Comparison of ENCODE assay signal across 8 mouse cellular contexts in the genomic region with DNA sequence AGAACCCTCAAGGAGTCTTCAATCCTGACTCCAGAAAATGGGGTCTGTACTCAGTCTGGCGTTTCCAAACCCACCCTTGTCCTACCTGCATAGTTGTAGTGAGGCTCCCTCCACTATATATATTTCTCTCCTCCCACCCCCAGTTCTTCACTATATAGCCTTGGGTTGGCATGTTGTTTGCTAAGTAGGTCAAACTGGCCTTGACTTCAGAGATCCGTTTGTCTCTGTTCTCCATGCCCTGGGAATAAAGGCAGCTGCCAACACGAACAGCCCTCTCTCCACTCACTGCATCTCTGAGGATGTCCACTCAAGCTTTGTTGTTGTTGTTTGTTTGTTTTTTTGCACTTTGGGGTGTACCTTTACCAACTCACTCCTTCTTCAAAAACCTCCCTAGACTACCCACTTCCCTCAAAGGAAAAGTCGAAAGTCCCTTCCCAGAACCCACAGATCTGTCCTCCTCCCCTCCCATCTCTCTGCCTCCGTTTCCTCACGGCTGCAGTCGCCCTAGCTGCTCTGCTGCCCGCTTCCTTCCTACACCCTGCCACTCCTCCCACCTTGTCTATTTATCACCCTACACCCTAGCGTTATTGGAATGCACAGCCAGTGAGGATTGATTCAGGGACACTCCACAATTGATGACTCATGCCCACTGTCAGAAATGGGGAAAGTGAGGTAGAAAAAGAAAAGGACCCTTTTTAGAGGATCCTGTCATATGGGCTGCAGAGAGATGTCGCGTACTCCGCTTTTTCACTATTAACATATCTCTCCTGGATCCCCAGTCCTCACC. TPM values are rescaled to one million over a fixed set of nuclear protein-coding genes. Genes with fewer than 3 reads are reported as not detected.
DNase-seq lines count a peak whose midpoint lies in the region; ATAC-seq and TF ChIP-seq lines count a peak whose summit lies in the region.

No protein-coding gene starts in this region.

- peaks cover under 1% of the 10 kb centered on the region for H3K4me1 ChIP-seq in cerebellum, adult 2 months (ENCODE audit: control insufficient read depth, insufficient read depth, low read length)
- H3K4me1 ChIP-seq in thymus, adult 2 months (replicated peaks; ENCODE audit: control insufficient read depth, insufficient read depth, low read length), result peaks cover 15% of the 10 kb centered on the region
- H3K4me1 ChIP-seq in limb, embryonic 13.5 days, result peaks cover 35% of the 10 kb centered on the region
- H3K4me1 ChIP-seq in small intestine, adult 2 months (ENCODE audit: control insufficient read depth, insufficient read depth, insufficient read length, low read length), result peaks cover 7% of the 10 kb centered on the region; the same call in 1 of the 2 replicates

- TF ChIP-seq CTCF in cerebellum, adult 2 months (IDR thresholded peaks at IDR 0.05; ENCODE audit: borderline replicate concordance, insufficient read depth, low read depth, low read length), result no peak
- TF ChIP-seq CTCF in thymus, adult 2 months (IDR thresholded peaks at IDR 0.05; ENCODE audit: borderline replicate concordance, control insufficient read depth, extremely low read depth, insufficient read depth, low read length, poor library complexity), result no peak
- no peak for TF ChIP-seq CTCF in small intestine, adult 2 months (IDR thresholded peaks at IDR 0.05; ENCODE audit: extremely low read depth, insufficient read length, insufficient replicate concordance, low read depth, low read length)

- ATAC-seq in limb, embryonic 13.5 days (ENCODE audit: low FRiP score, low read depth), result no peak

- peak overlapping the region; percentile 95 for H3K4me3 ChIP-seq in cerebellum, adult 2 months (replicated peaks; ENCODE audit: insufficient read depth, low read depth, low read length)
- peak overlapping the region; percentile 73 for H3K4me3 ChIP-seq in thymus, adult 2 months (ENCODE audit: control insufficient read depth, insufficient read depth, low read length)
- H3K4me3 ChIP-seq in limb, embryonic 13.5 days, result peak overlapping the region; percentile 68
- peak overlapping the region; percentile 69 for H3K4me3 ChIP-seq in small intestine, adult 2 months (ENCODE audit: low read depth, low read length)

- peak overlapping the region; percentile 96 for H3K4me2 ChIP-seq in limb, embryonic 13.5 days (replicated peaks)

- peaks cover 19% of the 10 kb centered on the region for H3K36me3 ChIP-seq in thymus, adult 2 months (ENCODE audit: control insufficient read depth, insufficient read depth, low read length)
- H3K36me3 ChIP-seq in limb, embryonic 13.5 days, result peaks cover 36% of the 10 kb centered on the region
- H3K36me3 ChIP-seq in small intestine, adult 2 months (ENCODE audit: control insufficient read depth, insufficient read depth, low read length), result peaks cover 23% of the 10 kb centered on the region

- H3K27ac ChIP-seq in cerebellum, adult 2 months (ENCODE audit: insufficient read depth, low read length), result peak overlapping the region; percentile 58; the same call in 1 of the 2 replicates
- peak overlapping the region; percentile 29; the same call in 1 of the 2 replicates for H3K27ac ChIP-seq in thymus, adult 2 months (ENCODE audit: control insufficient read depth, insufficient read depth, low read length)
- no peak overlapping the region; the same call in 1 of the 2 replicates for H3K27ac ChIP-seq in limb, embryonic 13.5 days
- H3K27ac ChIP-seq in small intestine, adult 2 months (ENCODE audit: insufficient read depth, low read depth, low read length), result peak overlapping the region; percentile 73

- H3K9ac ChIP-seq in limb, embryonic 13.5 days, result peak overlapping the region; percentile 78

- TF ChIP-seq POLR2A in cerebellum, adult 2 months (IDR thresholded peaks at IDR 0.05; ENCODE audit: borderline replicate concordance, insufficient read depth, low read length), result no peak
- TF ChIP-seq POLR2A in thymus, adult 2 months (IDR thresholded peaks at IDR 0.05; ENCODE audit: control insufficient read depth, extremely low read depth, insufficient read depth, low read length, poor library complexity), result no peak
- no peak for TF ChIP-seq POLR2A in small intestine, adult 2 months (IDR thresholded peaks at IDR 0.05; ENCODE audit: low read depth, low read length)

- 7% methylated on average over 12 of the region's 12 CpGs for WGBS in cerebellum, adult 2 months
- 8% methylated on average over 12 of the region's 12 CpGs for WGBS in thymus, adult 2 months
- WGBS in limb, embryonic 13.5 days, result 14% methylated on average over 12 of the region's 12 CpGs
- 5% methylated on average over 12 of the region's 12 CpGs for WGBS in small intestine, adult 2 months

- DNase-seq in cerebellum, adult 2 months, result no peak
- DNase-seq in cerebellum, adult 11-12 months, result no peak
- no peak for DNase-seq in thymus, adult 2 months
- no peak for DNase-seq in thymus, postnatal 25 days
- DNase-seq in adrenal gland, adult (ENCODE audit: inconsistent age in 2 of 2, low spot score in 1 of 2), result no peak
- DNase-seq in thymus, adult 18-20 months, result no peak

- H3K9me3 ChIP-seq in limb, embryonic 13.5 days, result no peaks in the 10 kb centered on the region

- no peaks in the 10 kb centered on the region for H3K27me3 ChIP-seq in cerebellum, adult 2 months (ENCODE audit: control insufficient read depth, insufficient read depth, low read length)
- H3K27me3 ChIP-seq in thymus, adult 2 months (ENCODE audit: control insufficient read depth, insufficient read depth, low read length), result no peaks in the 10 kb centered on the region
- H3K27me3 ChIP-seq in limb, embryonic 13.5 days, result no peaks in the 10 kb centered on the region
- no peaks in the 10 kb centered on the region for H3K27me3 ChIP-seq in small intestine, adult 2 months (ENCODE audit: control insufficient read depth, insufficient read depth, low read length)

RNA-seq across cellular contexts. Expression of a gene that starts 0.8 kb away (rescaled TPM):
- 60.2 and 62.5 TPM in 2 replicates for polyA plus RNA-seq in cerebellum, adult 2 months (2012; rRNA removed)
- 73.0 and 78.6 TPM in 2 replicates for polyA plus RNA-seq in thymus, adult 2 months (2012; rRNA removed)
- 44.2 and 48.3 TPM in 2 replicates for polyA plus RNA-seq in limb, embryonic 13.5 days (2015; fragmentation: Nextera tagmentation; extraction: Ambion mirVana)
- 23.7 and 37.9 TPM in 2 replicates for polyA plus RNA-seq in small intestine, adult 2 months (2012; rRNA removed)

RNA-seq across cellular contexts. Expression of a gene that starts 4.3 kb away (rescaled TPM):
- polyA plus RNA-seq in cerebellum, adult 2 months (2012; rRNA removed), result 109 and 117 TPM in 2 replicates
- polyA plus RNA-seq in thymus, adult 2 months (2012; rRNA removed), result 81.5 and 84.2 TPM in 2 replicates
- 81.3 and 91.1 TPM in 2 replicates for polyA plus RNA-seq in limb, embryonic 13.5 days (2015; fragmentation: Nextera tagmentation; extraction: Ambion mirVana)
- polyA plus RNA-seq in small intestine, adult 2 months (2012; rRNA removed), result 26.6 and 46.5 TPM in 2 replicates

RNA-seq across cellular contexts. Expression of a gene that starts 4.3 kb away (rescaled TPM):
- 11.9 and 12.3 TPM in 2 replicates for polyA plus RNA-seq in cerebellum, adult 2 months (2012; rRNA removed)
- polyA plus RNA-seq in thymus, adult 2 months (2012; rRNA removed), result 7.3 and 8.8 TPM in 2 replicates
- polyA plus RNA-seq in limb, embryonic 13.5 days (2015; fragmentation: Nextera tagmentation; extraction: Ambion mirVana), result 13.8 and 14.1 TPM in 2 replicates
- polyA plus RNA-seq in small intestine, adult 2 months (2012; rRNA removed), result 1.2 and 1.6 TPM in 2 replicates

RNA-seq across cellular contexts. Expression of a gene that starts 4.6 kb away (rescaled TPM):
- polyA plus RNA-seq in cerebellum, adult 2 months (2012; rRNA removed), result 147 and 155 TPM in 2 replicates
- 130 and 176 TPM in 2 replicates for polyA plus RNA-seq in thymus, adult 2 months (2012; rRNA removed)
- polyA plus RNA-seq in limb, embryonic 13.5 days (2015; fragmentation: Nextera tagmentation; extraction: Ambion mirVana), result 134 and 141 TPM in 2 replicates
- polyA plus RNA-seq in small intestine, adult 2 months (2012; rRNA removed), result 69.3 and 131 TPM in 2 replicates

RNA-seq across cellular contexts. Expression of a gene that starts 6.4 kb away (rescaled TPM):
- 8.3 and 10.1 TPM in 2 replicates for polyA plus RNA-seq in cerebellum, adult 2 months (2012; rRNA removed)
- polyA plus RNA-seq in thymus, adult 2 months (2012; rRNA removed), result 26.1 and 31.7 TPM in 2 replicates
- 3.2 and 4.9 TPM in 2 replicates for polyA plus RNA-seq in limb, embryonic 13.5 days (2015; fragmentation: Nextera tagmentation; extraction: Ambion mirVana)
- 7.3 and 11.4 TPM in 2 replicates for polyA plus RNA-seq in small intestine, adult 2 months (2012; rRNA removed)
